Mouse (Mus musculus) bone marrow macrophage, adult 2 months (primary cell): ENCODE results near the gene Sypl2. TPM values are rescaled to one million over a fixed set of nuclear protein-coding genes. Genes with fewer than 3 reads are reported as not detected.
A peak's percentile ranks its signal among the peaks of the same experiment; 100 is the strongest.

Source experiments
- H3K27ac ChIP-seq: 2 replicates; pipeline ENCODE4 v1.5.1; 2012; ENCODE audit warnings: low read depth, low read length; ENCODE audit not compliant: insufficient read depth
- H3K4me1 ChIP-seq: 2 replicates; pipeline ENCODE4 v1.6.1; 2012; ENCODE audit warnings: low read length; ENCODE audit not compliant: control insufficient read depth, insufficient read depth
- H3K4me3 ChIP-seq: 2 replicates; pipeline ENCODE4 v1.5.1; 2012; ENCODE audit warnings: mild to moderate bottlenecking, low read length, moderate library complexity; ENCODE audit not compliant: insufficient read depth
- CTCF ChIP-seq: IDR thresholded peaks from 2 replicates; pipeline ENCODE4 v1.5.1; 2012; ENCODE audit warnings: low read depth, mild to moderate bottlenecking, low read length, moderate library complexity
- POLR2A ChIP-seq: IDR thresholded peaks from 2 replicates; pipeline ENCODE4 v1.6.1; 2012; ENCODE audit warnings: mild to moderate bottlenecking, low read depth, low read length, borderline replicate concordance
- polyA plus RNA-seq: library from polyadenylated mRNA; stranded (reverse); fragments of >200 nt; gene quantifications from 2 replicates; pipeline ENCODE4 v1.2.4, GENCODE M21; 2012; ENCODE audit not compliant: missing spikeins, insufficient read depth, insufficient read length

Gene Sypl2
- polyA plus RNA-seq, 1 experiment: not detected

DNA sequence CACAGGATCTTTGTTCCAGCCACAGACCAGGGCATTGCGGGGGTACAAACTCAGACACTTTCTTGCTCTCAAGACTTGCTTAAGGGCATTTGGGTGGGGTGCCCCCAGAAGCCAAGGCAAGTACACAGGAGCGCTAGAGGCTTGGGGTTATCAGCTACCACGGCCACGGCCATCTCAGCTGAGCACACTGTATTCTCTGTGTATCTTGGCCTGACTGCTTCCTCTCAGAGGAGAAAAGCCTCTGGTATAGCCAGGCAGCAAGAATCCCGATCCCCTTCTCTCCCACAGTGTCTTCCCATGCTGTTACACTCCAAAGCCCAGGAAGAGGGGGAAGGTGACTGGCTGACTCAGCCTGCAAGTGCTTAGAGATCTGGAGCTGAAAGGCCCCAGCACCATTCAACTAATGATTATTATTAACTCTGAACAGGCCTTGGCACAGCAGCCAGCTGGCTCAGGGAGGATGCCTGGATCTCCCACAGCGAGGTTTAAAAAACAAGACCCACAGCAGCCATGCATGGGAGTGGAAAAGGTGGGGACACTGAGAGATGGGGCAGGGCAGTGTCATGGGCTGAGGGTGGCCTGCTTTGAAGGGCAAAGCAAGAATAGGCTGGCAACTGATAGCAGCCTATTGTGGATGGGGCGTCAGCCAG, 30.4 kb downstream of the Sypl2 start:
- TF ChIP-seq POLR2A (no peak), CTCF (no peak)
- Histone ChIP-seq H3K27ac (no peak overlapping the region), H3K4me3 (no peak overlapping the region), H3K4me1 (peaks cover 8% of the 10 kb centered on the region)

DNA sequence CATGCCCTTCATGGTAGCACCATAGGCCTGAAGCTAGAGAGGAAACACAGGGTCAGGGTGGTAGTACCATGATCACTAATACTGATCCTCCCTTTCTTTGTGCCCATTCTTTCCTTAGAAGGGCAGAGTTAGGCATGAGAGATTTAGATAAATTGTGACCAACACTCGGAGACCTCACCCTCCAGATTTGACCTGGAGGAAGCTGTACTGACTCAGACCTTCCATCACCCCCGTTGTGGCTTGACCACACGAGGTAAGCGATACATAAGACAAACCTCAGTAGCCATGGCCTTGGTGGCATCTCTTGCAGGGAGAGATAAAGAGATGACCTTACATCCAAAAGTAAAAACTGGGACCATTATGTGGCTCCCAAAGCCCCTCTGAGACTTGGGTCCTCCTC, 31.2 kb downstream of the Sypl2 start:
- TF ChIP-seq POLR2A: no peak
- no peak for TF ChIP-seq CTCF
- no peak overlapping the region for H3K4me3 ChIP-seq
- no peak overlapping the region for H3K27ac ChIP-seq
- H3K4me1 ChIP-seq: peaks cover 8% of the 10 kb centered on the region

DNA sequence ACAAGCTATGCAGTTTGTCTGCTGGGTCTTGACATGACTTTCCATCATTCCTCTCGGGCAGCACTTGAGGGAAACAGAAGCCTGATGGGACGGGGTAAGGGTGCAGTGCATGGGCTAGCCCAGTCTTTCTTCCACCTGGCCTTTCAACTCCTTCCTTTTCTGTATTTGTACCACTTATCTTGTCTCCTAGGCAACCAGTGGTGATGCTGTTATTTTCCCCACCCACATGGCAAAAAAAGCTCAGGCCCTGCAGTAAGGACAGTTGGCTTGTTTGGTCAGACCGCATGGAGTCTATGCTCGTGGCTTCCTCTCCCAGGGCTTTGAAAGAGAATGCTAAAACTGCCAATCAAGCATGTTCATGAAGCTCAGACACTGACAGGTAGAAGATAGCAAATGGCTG, 32.8 kb downstream of the Sypl2 start:
- no peak overlapping the region for H3K4me3 ChIP-seq
- no peak for TF ChIP-seq CTCF
- TF ChIP-seq POLR2A: no peak
- H3K4me1 ChIP-seq: no peaks in the 10 kb centered on the region
- H3K27ac ChIP-seq: no peak overlapping the region

DNA sequence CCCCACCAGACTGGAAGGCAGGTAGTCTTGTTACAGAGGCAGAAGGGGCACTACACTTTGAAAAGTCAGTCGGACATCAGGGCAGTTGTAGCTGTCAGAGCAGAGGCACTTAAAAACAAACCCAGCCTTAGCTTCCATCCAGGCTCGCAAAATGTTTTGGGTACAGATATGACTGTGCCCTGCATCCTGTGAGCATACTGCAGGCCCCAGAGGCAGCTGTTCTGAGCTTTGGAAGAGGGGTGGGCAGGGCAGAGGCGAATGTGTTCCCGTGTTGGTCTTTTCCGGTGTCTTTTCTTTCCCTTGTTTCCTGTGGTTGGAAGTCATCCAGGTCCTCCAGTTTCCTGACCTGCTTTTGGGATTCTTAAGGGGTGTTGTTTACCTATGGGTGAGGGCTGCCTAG, 36.6 kb downstream of the Sypl2 start:
- Histone ChIP-seq H3K4me1 (no peaks in the 10 kb centered on the region), H3K4me3 (no peak overlapping the region), H3K27ac (no peak overlapping the region)
- TF ChIP-seq CTCF (no peak), POLR2A (no peak)

DNA sequence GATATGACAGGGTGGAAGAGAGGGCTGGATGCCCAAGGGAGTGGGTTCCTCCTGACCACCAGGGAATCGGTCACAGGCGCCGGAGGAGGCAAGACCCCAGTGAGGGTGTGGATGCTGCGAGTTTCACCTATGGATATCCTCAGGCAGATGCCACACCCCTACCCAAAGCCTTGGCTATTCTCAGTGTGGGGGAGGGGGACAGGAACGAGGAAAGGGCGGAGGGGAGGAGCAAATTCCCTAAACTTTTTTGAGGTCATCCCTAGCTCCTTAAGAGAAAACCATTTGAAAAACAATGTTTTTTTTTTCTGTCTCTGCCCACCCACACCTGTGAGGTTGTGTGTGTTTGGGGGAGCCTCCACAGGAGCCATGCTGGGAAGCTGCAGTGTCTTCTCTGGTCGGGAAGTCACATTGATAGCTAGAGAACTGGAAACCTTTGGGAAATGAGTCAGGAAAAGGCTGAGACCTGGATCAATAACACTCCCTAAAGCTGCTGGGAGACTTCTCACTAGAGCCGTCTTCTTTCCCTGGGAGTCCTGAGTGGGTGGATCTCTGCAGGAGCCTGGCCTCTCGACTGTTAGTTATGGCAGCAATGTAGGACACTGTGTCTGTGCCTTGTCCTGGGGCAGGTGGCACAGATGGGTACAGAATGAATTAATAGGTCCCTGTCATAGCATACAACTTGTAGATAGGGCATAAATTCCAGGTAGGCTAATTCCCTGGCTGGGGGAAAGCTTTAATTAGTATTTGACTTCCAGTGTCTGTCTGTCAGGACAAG, 37.5 kb downstream of the Sypl2 start:
- no peak overlapping the region for H3K4me3 ChIP-seq
- no peak overlapping the region for H3K27ac ChIP-seq
- no peaks in the 10 kb centered on the region for H3K4me1 ChIP-seq
- TF ChIP-seq CTCF (no peak), POLR2A (no peak)

DNA sequence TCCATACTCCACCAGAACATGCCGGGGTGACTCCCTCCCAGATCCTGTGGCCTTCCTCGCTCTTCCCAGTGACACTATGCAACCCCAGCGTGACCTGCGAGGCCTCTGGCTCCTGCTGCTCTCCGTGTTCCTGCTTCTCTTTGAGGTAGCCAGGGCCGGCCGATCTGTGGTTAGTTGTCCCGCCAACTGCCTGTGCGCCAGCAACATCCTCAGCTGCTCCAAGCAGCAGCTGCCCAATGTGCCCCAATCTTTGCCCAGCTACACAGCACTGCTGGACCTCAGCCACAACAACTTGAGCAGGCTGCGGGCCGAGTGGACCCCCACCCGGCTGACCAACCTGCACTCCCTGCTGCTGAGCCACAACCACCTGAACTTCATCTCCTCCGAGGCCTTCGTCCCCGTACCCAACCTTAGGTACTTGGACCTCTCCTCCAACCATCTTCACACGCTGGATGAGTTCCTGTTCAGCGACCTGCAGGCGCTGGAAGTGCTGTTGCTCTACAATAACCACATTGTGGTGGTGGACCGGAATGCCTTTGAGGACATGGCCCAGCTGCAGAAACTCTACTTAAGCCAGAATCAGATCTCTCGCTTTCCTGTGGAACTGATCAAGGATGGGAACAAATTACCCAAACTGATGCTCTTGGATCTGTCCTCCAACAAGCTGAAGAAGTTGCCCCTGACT, 39.2 kb downstream of the Sypl2 start:
- TF ChIP-seq POLR2A (no peak), CTCF (no peak)
- no peaks in the 10 kb centered on the region for H3K4me1 ChIP-seq
- H3K4me3 ChIP-seq: peak overlapping the region; percentile 70
- H3K27ac ChIP-seq: no peak overlapping the region

DNA sequence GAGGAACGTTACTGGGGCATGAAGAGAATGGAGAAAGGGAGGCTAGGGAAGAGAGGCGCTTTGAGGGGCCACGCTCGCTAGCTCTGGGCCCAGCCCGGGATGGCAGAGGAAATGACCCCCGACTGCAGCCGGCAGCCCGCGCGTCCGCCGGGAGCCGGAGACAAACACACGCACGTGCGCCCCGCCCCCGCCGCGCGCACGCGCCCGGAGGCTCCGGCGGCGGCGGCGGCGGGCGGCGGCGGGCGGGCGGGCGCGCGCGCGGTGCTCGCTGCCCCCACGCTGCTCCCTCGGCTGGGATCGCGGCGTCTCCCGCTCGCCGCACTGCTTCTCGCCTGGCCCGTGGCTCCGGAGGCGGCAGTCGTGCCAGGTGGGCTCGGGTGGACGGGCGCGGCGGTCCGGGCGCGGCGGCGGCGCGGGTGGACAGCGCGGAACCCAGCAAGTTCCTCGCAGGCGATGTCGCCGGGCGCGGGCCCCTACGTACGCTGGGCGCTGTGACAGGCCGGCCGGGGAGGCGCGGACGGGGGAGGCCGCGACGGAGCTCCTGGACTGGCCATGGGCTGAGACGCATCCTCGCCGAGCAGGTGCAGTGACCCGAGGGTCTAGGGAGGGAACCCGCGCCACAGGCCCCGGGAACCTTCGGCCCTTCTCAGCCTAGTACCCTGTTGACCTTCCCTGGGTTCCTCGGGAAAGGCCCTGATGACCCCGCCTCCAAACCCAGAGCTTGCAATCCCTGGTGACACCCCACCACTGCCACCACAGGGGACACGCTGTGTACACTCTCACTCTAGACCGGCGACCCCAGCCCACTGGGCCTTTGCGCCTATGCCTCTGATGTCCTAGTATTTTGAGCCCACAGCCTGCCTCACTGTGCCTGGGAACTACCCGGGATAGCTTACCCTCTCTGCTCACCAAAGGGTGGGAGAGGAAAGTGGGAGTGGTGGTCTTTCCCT, 40.1 kb downstream of the Sypl2 start, which contains the start of gene Amigo1:
Gene Amigo1, plus strand, starts transcription at position 238 of the 950 bp plus-strand sequence.
- TF ChIP-seq POLR2A: no peak
- TF ChIP-seq CTCF: no peak
- no peak within 1 kb of the TSS for H3K27ac ChIP-seq
- peak within 1 kb of the TSS; percentile 70 for H3K4me3 ChIP-seq
- H3K4me1 ChIP-seq: no peaks in the 10 kb centered on the region

DNA sequence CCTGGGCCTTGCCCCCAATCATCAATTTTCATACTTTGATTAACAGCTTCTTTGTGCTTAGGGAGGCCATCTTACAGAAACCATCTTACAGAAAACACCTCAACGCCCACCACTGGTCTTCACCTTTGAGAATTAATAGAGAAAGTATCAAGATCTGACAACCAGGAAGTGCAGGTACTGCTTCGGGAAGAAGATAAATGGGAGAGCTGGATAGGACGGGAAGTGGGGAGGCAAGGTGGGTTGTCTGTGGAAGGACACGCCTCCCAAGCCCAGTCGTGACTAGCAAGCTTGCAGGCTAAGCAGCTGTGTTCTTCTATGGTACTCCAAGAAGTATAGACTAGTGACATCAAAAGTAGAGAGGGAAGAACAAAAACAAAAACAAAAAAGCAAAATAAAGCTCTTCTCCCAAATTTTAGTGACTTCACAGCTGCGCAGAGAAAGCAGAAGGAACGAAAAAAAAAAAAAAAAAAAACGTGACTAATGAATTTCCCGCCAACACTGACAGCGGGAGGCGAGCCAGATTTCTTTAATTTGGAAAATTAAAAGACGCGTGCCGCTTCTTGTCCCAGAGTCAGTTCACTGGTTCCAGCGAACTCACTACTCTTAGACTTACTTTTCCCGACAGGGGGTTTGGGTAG, 40.9 kb downstream of the Sypl2 start:
- H3K4me1 ChIP-seq: no peaks in the 10 kb centered on the region
- no peak overlapping the region for H3K27ac ChIP-seq
- TF ChIP-seq CTCF (no peak), POLR2A (no peak)

DNA sequence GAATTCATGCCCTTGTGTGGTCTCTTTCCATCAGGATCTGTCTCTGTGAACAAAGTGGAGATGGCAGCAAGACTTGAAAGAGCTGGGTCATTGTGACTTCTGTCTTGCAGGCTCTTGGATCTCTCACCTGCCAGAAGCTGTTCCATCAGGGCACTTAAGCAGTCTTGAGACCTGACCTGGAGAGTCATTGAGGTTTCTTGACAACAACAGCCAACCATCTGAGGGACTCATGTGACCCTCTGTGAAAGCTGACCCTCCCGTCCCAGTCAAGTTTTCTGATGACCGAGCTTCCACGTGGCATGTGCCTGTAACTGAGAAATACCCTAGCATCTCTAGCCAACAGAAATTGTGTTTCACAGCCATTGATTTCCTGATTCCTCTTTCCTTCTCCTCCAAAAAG, 41.7 kb downstream of the Sypl2 start:
- TF ChIP-seq POLR2A (no peak), CTCF (no peak)
- no peak overlapping the region for H3K27ac ChIP-seq
- H3K4me1 ChIP-seq: no peaks in the 10 kb centered on the region
- no peak overlapping the region for H3K4me3 ChIP-seq

More for the DNA sequence above, 40.9 kb downstream of the Sypl2 start:
- peak overlapping the region; percentile 70 for H3K4me3 ChIP-seq
